Mouse (Mus musculus): ENCODE measurements around the gene Rcsd1. TPM values are rescaled to one million over a fixed set of nuclear protein-coding genes. Genes with fewer than 3 reads are reported as not detected.
"Not testable (repeated sequence)": the region's sequence is repeated elsewhere in the genome, so short reads cannot be mapped to it uniquely, and the experiment has no call there.

The Rcsd1 gene
- total and polyA plus RNA-seq, 3 experiments: 22.7 to 81.1 (median 35.7) TPM

- Histone ChIP-seq H3K27ac (ENCODE audit: insufficient read depth, low read depth) (no peak overlapping the region), H3K27me3 (replicated peaks) (no peaks in the 10 kb centered on the region), H3K4me2 (ENCODE audit: insufficient read depth, low read depth, poor library complexity, severe bottlenecking) (no peak overlapping the region), H3K36me3 (replicated peaks in 1 of 2; ENCODE audit: control insufficient read depth in 1 of 2, insufficient read depth in 1 of 2, low read length in 1 of 2) (peaks cover 9 to 94% of the 10 kb centered on the region in 2 experiments), H3K4me1 (ENCODE audit: control insufficient read depth in 1 of 2, insufficient read depth in 2 of 2) (peaks cover 0 to 16% of the 10 kb centered on the region in 2 experiments; a peak in 2 of 4 replicates), H3K9ac (ENCODE audit: insufficient read depth, low read depth) (no peak overlapping the region), H3K79me2 (replicated peaks; ENCODE audit: control insufficient read depth, extremely low read depth, insufficient read depth, poor library complexity, severe bottlenecking) (no peaks in the 10 kb centered on the region; the same call in 1 of the 2 replicates), H3K9me3 (replicated peaks; ENCODE audit: low read length) (no peaks in the 10 kb centered on the region), H3K4me3 (replicated peaks in 1 of 3; ENCODE audit: low read depth in 2 of 3, low read length in 2 of 3, poor library complexity in 1 of 3) (no peak overlapping the region)
- no peak for DNase-seq (ENCODE audit: extremely low read depth)
- dilution Hi-C loops (cut with MboI; ENCODE audit: extremely low pct_ligation_motif_present, extremely low pct_unique_long_range_greater_than_20kb, low sequenced_read_pairs) (no loop called here), in situ Hi-C loops (cut with MboI; ENCODE audit: low pct_ligation_motif_present, low pct_unique_long_range_greater_than_20kb, low sequenced_read_pairs) (no loop called here)
- peak; percentile 61 for TF ChIP-seq RAD21 (IDR thresholded peaks at IDR 0.05; ENCODE audit: low read depth, low read length)
- peak in 1 of 2 experiments; percentile 67; a peak in 2 of 4 replicates for TF ChIP-seq CTCF (conservative IDR thresholded peaks at IDR 0.05 in 1 of 2, IDR thresholded peaks at IDR 0.05 in 1 of 2; ENCODE audit: low read depth in 2 of 2, low read length in 2 of 2)
- no peak for TF ChIP-seq POLR2A (IDR thresholded peaks at IDR 0.05; ENCODE audit: low read depth, low read length)
- no peak for TF ChIP-seq ZMIZ1 (IDR thresholded peaks at IDR 0.05; ENCODE audit: low read depth, low read length)
- TF ChIP-seq UBTF (IDR thresholded peaks at IDR 0.05; ENCODE audit: low read depth, low read length): no peak
- TF ChIP-seq SMC3 (IDR thresholded peaks at IDR 0.05; ENCODE audit: low read depth, low read length): peak; percentile 76
Observed at GRCm38 (mm10) chr1:165681045-165681794, 28.3 kb downstream of the Rcsd1 start.

- H3K79me2 ChIP-seq (replicated peaks; ENCODE audit: control insufficient read depth, extremely low read depth, insufficient read depth, poor library complexity, severe bottlenecking); H3K4me2 ChIP-seq (ENCODE audit: insufficient read depth, low read depth, poor library complexity, severe bottlenecking); H3K27me3 ChIP-seq (replicated peaks); DNase-seq (ENCODE audit: extremely low read depth); in situ Hi-C loops (cut with MboI; ENCODE audit: low pct_ligation_motif_present, low pct_unique_long_range_greater_than_20kb, low sequenced_read_pairs); H3K9ac ChIP-seq (ENCODE audit: insufficient read depth, low read depth); H3K4me3 ChIP-seq (replicated peaks in 1 of 3; ENCODE audit: low read depth in 2 of 3, low read length in 2 of 3, poor library complexity in 1 of 3); dilution Hi-C loops (cut with MboI; ENCODE audit: extremely low pct_ligation_motif_present, extremely low pct_unique_long_range_greater_than_20kb, low sequenced_read_pairs); H3K27ac ChIP-seq (ENCODE audit: insufficient read depth, low read depth); H3K9me3 ChIP-seq (replicated peaks; ENCODE audit: low read length): not testable (repeated sequence)
- peaks cover 9 to 95% of the 10 kb centered on the region in 2 experiments for H3K36me3 ChIP-seq (replicated peaks in 1 of 2; ENCODE audit: control insufficient read depth in 1 of 2, insufficient read depth in 1 of 2, low read length in 1 of 2)
- peaks cover 0 to 19% of the 10 kb centered on the region in 2 experiments; a peak in 2 of 4 replicates for H3K4me1 ChIP-seq (ENCODE audit: control insufficient read depth in 1 of 2, insufficient read depth in 2 of 2)
Observed at GRCm38 (mm10) chr1:165680086-165680485, 29.5 kb downstream of the Rcsd1 start.

GRCm38 (mm10) chr1:165679618-165679997 is 29.9 kb downstream of the Rcsd1 start:
- H3K27ac ChIP-seq (ENCODE audit: insufficient read depth, low read depth): no peak overlapping the region
- no peaks in the 10 kb centered on the region; the same call in 1 of the 2 replicates for H3K79me2 ChIP-seq (replicated peaks; ENCODE audit: control insufficient read depth, extremely low read depth, insufficient read depth, poor library complexity, severe bottlenecking)
- TF ChIP-seq MXI1 (IDR thresholded peaks at IDR 0.05; ENCODE audit: low read depth, low read length): no peak
- no peak for TF ChIP-seq ELF1 (IDR thresholded peaks at IDR 0.05; ENCODE audit: low read depth, low read length)
- TF ChIP-seq MAZ (IDR thresholded peaks at IDR 0.05; ENCODE audit: low read depth, low read length): no peak
- H3K27me3 ChIP-seq (replicated peaks): no peaks in the 10 kb centered on the region
- no peak overlapping the region for H3K4me3 ChIP-seq (replicated peaks in 1 of 3; ENCODE audit: low read depth in 2 of 3, low read length in 2 of 3, poor library complexity in 1 of 3)
- peaks cover 0 to 15% of the 10 kb centered on the region in 2 experiments; a peak in 2 of 4 replicates for H3K4me1 ChIP-seq (ENCODE audit: control insufficient read depth in 1 of 2, insufficient read depth in 2 of 2)
- dilution Hi-C loops (cut with MboI; ENCODE audit: extremely low pct_ligation_motif_present, extremely low pct_unique_long_range_greater_than_20kb, low sequenced_read_pairs) (no loop called here), in situ Hi-C loops (cut with MboI; ENCODE audit: low pct_ligation_motif_present, low pct_unique_long_range_greater_than_20kb, low sequenced_read_pairs) (no loop called here)
- H3K4me2 ChIP-seq (ENCODE audit: insufficient read depth, low read depth, poor library complexity, severe bottlenecking): no peak overlapping the region
- H3K9me3 ChIP-seq (replicated peaks; ENCODE audit: low read length): no peaks in the 10 kb centered on the region
- H3K36me3 ChIP-seq (replicated peaks in 1 of 2; ENCODE audit: control insufficient read depth in 1 of 2, insufficient read depth in 1 of 2, low read length in 1 of 2): peaks cover 9 to 95% of the 10 kb centered on the region in 2 experiments
- no peak overlapping the region for H3K9ac ChIP-seq (ENCODE audit: insufficient read depth, low read depth)
- DNase-seq (ENCODE audit: extremely low read depth): no peak
